Mouse (Mus musculus) liver, embryonic 14.5 days (tissue): ENCODE measurements around the gene Pde10a. TPM values are rescaled to one million over a fixed set of nuclear protein-coding genes. Genes with fewer than 3 reads are reported as not detected.

Experiments
- ATAC-seq: fragments of 200-750 bp; cut with Nextera tagmentation; 2 replicates; pipeline ENCODE4 v1.8.0; 2017; ENCODE audit warnings: moderate number of reproducible peaks, mild to moderate bottlenecking, moderate library complexity; ENCODE audit not compliant: insufficient read depth
- DNase-seq, 3 experiments: peaks; one replicate each; pipeline ENCODE4 v3.0.0-alpha.2; 2012 to 2013; ENCODE audit warnings: low read depth in 3 of 3, low spot score in 3 of 3
- H3K27ac ChIP-seq: fragments of 300-500 bp; sonication (generic); 2 replicates; pipeline ENCODE4 v1.5.1; 2014; ENCODE audit warnings: moderate library complexity, mild to moderate bottlenecking, control low read depth, inconsistent platforms
- H3K27me3 ChIP-seq: fragments of 300-500 bp; sonication (generic); 2 replicates; pipeline ENCODE4 v1.6.1; 2014; ENCODE audit warnings: mild to moderate bottlenecking, low read length, moderate library complexity; ENCODE audit not compliant: control insufficient read depth, insufficient read depth
- H3K36me3 ChIP-seq: fragments of 300-500 bp; sonication (generic); replicated peaks from 2 replicates; pipeline ENCODE4 v1.6.1; 2014; ENCODE audit warnings: low read depth; ENCODE audit not compliant: control insufficient read depth, insufficient read depth
- H3K4me1 ChIP-seq, 2 experiments: fragments of 200-500 bp in 1 of 2; fragments of 300-500 bp in 1 of 2; sonication (generic) in 1 of 2; replicated peaks; 2 replicates each; pipeline ENCODE4 v1.6.1; 2012 to 2014; ENCODE audit warnings: antibody characterized with exemption in 1 of 2, inconsistent platforms in 1 of 2, low read length in 1 of 2; ENCODE audit not compliant: control insufficient read depth in 2 of 2, insufficient read depth in 2 of 2
- H3K4me2 ChIP-seq: fragments of 300-500 bp; sonication (generic); 2 replicates; pipeline ENCODE4 v1.6.1; 2014; ENCODE audit warnings: low read depth, mild to moderate bottlenecking, control low read depth, moderate library complexity
- H3K4me3 ChIP-seq, 2 experiments: fragments of 200-500 bp in 1 of 2; fragments of 300-500 bp in 1 of 2; sonication (generic) in 1 of 2; 2 replicates each; pipeline ENCODE4 v1.5.1; 2012 to 2014; ENCODE audit warnings: low read depth in 2 of 2, low read length in 2 of 2, mild to moderate bottlenecking in 2 of 2, control low read depth in 1 of 2, inconsistent platforms in 1 of 2, moderate library complexity in 1 of 2; ENCODE audit not compliant: insufficient read depth in 1 of 2
- H3K9ac ChIP-seq: fragments of 300-500 bp; sonication (generic); replicated peaks from 2 replicates; pipeline ENCODE4 v1.6.1; 2014; ENCODE audit warnings: mild to moderate bottlenecking, control low read depth, moderate library complexity
- H3K9me3 ChIP-seq: fragments of 300-500 bp; sonication (generic); 2 replicates; pipeline ENCODE4 v1.6.1; 2016; ENCODE audit warnings: low read length, mixed read lengths; ENCODE audit not compliant: control insufficient read depth
- CTCF ChIP-seq: IDR thresholded peaks from 2 replicates; pipeline ENCODE4 v1.5.1; 2016; ENCODE audit warnings: antibody characterized with exemption, low read depth, control low read depth
- EP300 ChIP-seq: IDR thresholded peaks from 2 replicates; pipeline ENCODE4 v1.6.1; 2016; ENCODE audit warnings: antibody characterized with exemption, low read depth
- WGBS: fragments of 180-500 bp; shearing (Covaris S2); extraction: QIAGEN DNeasy Blood & Tissue Kit; methylation state at CpG from one replicate; pipeline ENCODE4 v1.1.7; 2014; ENCODE audit not compliant: insufficient replicate concordance; 5-methylcytosine and 5-hydroxymethylcytosine counted together
- polyA plus RNA-seq, 2 experiments: library from polyadenylated mRNA; depleted of rRNA in 1 of 2; stranded (reverse) in 1 of 2; unstranded in 1 of 2; fragments of >200 nt; fragmentation: Nextera tagmentation in 1 of 2; extraction: Ambion mirVana in 1 of 2; gene quantifications; 2 replicates each; pipeline versions ENCODE4 v1.2.1 to v1.2.3; 2012 to 2014

Gene Pde10a
- polyA plus RNA-seq, 2 experiments: 0.52 to 0.60 TPM

- Histone ChIP-seq H3K4me3 (no peak overlapping the region), H3K9ac (no peak overlapping the region), H3K27ac (no peak overlapping the region), H3K9me3 (no peaks in the 10 kb centered on the region), H3K36me3 (no peaks in the 10 kb centered on the region), H3K27me3 (no peaks in the 10 kb centered on the region), H3K4me2 (no peak overlapping the region), H3K4me1 (peaks cover 0 to 2% of the 10 kb centered on the region in 2 experiments; a peak in 1 of 4 replicates)
- ATAC-seq (no peak), DNase-seq (no peak)
- no peak for TF ChIP-seq EP300
- no peak for TF ChIP-seq CTCF
- 70% methylated on average over 5 of the region's 5 CpGs for WGBS
These were observed 460.5 kb downstream of the Pde10a start for GRCm38 (mm10) chr17:8985714-8986113.

- TF ChIP-seq EP300 (no peak), CTCF (no peak)
- Histone ChIP-seq H3K27me3 (no peaks in the 10 kb centered on the region), H3K36me3 (no peaks in the 10 kb centered on the region), H3K27ac (no peak overlapping the region), H3K9me3 (no peaks in the 10 kb centered on the region), H3K4me2 (no peak overlapping the region), H3K4me1 (peaks cover 0 to 2% of the 10 kb centered on the region in 2 experiments; a peak in 1 of 4 replicates), H3K9ac (no peak overlapping the region), H3K4me3 (no peak overlapping the region)
- DNase-seq (no peak), ATAC-seq (no peak)
- 70% methylated on average over 2 of the region's 2 CpGs for WGBS
These were observed 461.4 kb downstream of the Pde10a start for GRCm38 (mm10) chr17:8986551-8986950.

- ATAC-seq (no peak), DNase-seq (no peak)
- TF ChIP-seq CTCF (no peak), EP300 (no peak)
- 62% methylated on average over 5 of the region's 5 CpGs for WGBS
- no peaks in the 10 kb centered on the region for H3K27me3 ChIP-seq
- H3K27ac ChIP-seq: no peak overlapping the region
- H3K9me3 ChIP-seq: no peaks in the 10 kb centered on the region
- H3K4me2 ChIP-seq: no peak overlapping the region
- no peak overlapping the region for H3K4me3 ChIP-seq
- no peak overlapping the region for H3K9ac ChIP-seq
- no peaks in the 10 kb centered on the region for H3K36me3 ChIP-seq
- peaks cover 0 to 2% of the 10 kb centered on the region in 2 experiments; a peak in 1 of 4 replicates for H3K4me1 ChIP-seq
These were observed 462.2 kb downstream of the Pde10a start for GRCm38 (mm10) chr17:8987369-8987768.

- DNase-seq: peak; percentile 43 to 56 (median 50)
- peak within 1 kb of the TSS; percentile 34 to 35 for H3K4me3 ChIP-seq
- no peak within 1 kb of the TSS for H3K9ac ChIP-seq
- peak within 1 kb of the TSS; percentile 58 for H3K4me2 ChIP-seq
- peak; percentile 43; the same call in 1 of the 2 replicates for ATAC-seq
- H3K9me3 ChIP-seq: no peaks in the 10 kb centered on the region
- TF ChIP-seq EP300: no peak
- peak; percentile 69 for TF ChIP-seq CTCF
- WGBS: 2% methylated on average over 13 of the region's 13 CpGs
- peaks cover 0 to 2% of the 10 kb centered on the region in 2 experiments; a peak in 1 of 4 replicates for H3K4me1 ChIP-seq
- no peaks in the 10 kb centered on the region for H3K27me3 ChIP-seq
- no peaks in the 10 kb centered on the region for H3K36me3 ChIP-seq
- H3K27ac ChIP-seq: no peak within 1 kb of the TSS
These were observed 463.1 kb downstream of the Pde10a start, which contains the start of gene 1700010I14Rik for GRCm38 (mm10) chr17:8988119-8988807. Gene 1700010I14Rik (plus strand): TSS chr17:8988333.

- WGBS: 36% methylated on average over 8 of the region's 8 CpGs
- Histone ChIP-seq H3K9me3 (no peaks in the 10 kb centered on the region), H3K36me3 (no peaks in the 10 kb centered on the region), H3K27ac (no peak overlapping the region), H3K9ac (no peak overlapping the region), H3K4me1 (peaks cover 0 to 2% of the 10 kb centered on the region in 2 experiments; a peak in 1 of 4 replicates), H3K27me3 (no peaks in the 10 kb centered on the region), H3K4me2 (no peak overlapping the region), H3K4me3 (no peak overlapping the region)
- TF ChIP-seq CTCF (peak; percentile 34), EP300 (no peak)
- no peak for DNase-seq
- ATAC-seq: no peak
These were observed 466.0 kb downstream of the Pde10a start for GRCm38 (mm10) chr17:8991160-8991559.
